Mouse (Mus musculus): ENCODE results near the gene Pomgnt1.
A peak's percentile ranks its signal among the peaks of the same experiment; 100 is the strongest.

The Pomgnt1 gene

DNA sequence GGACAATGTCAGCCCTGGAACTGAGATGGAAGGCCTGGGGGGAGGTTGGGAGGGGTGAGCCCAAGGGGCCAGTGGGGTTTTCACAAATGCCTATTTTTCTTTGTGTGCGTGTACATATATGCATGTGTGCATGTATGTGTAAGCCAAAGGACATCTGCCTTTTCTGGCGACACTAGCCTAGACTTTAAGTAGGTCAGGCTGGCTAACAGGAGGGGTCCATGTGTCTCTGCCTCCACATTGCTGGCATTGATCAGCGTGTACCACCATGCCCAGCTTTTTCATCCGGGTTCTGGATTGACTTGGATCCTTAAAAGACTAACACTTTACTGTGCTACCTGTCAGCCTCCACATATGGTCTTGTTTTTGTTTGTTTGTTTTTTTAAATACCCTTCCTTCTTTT is 50.1 kb downstream of the Pomgnt1 start:
- no peak for DNase-seq (ENCODE audit: low spot score)

DNA sequence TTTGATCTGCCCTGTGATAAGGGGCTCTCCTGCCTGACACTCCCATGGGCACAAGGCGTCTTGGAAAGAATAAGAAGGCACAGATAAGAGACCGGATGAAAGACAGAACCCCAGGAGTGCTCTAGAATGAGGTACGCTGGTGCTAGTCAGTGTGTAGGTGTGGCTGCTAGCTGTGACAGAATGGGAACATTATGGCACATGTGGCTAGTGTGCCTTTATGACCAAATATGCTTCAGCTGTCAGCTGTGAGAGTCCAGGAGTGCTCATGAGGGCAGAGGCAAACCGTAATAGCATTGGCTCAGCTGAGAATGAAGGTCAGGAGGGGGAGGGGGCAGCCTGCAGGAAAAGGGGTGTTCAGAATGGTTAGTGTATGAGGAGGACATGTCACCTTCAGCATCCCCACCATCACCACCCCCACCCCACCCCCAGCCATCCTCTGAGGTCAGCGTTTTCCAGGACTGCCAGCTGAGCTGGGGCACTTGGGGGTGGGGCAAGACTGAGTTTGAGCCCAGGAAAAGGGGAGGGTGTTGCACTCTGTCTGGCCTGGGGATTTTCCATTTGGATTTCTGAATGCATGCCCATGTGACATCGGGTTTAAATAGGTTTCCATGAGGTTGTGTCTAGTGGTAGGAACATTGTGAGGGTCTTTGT is 51.0 kb downstream of the Pomgnt1 start:
- peak; percentile 45 for DNase-seq (ENCODE audit: low spot score)

DNA sequence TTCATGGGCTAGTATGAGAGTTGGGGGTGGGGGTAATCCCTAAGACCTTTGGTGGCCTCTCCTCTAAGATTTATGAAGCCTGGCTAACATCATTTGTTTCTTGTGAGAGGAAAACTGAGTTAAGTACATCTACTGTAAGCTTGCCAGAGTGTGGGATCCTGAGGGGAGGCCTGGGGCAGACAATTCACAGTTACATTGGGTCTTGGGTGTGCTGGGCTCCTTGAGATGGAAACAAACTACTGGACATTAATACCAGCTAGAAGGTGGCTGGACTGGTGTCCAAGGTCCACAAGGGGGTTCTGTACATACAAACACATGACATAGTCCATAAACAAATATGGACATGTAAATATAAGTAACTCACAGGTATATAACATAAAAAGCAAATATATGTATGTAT is 51.5 kb downstream of the Pomgnt1 start:
- DNase-seq (ENCODE audit: low spot score), result no peak

DNA sequence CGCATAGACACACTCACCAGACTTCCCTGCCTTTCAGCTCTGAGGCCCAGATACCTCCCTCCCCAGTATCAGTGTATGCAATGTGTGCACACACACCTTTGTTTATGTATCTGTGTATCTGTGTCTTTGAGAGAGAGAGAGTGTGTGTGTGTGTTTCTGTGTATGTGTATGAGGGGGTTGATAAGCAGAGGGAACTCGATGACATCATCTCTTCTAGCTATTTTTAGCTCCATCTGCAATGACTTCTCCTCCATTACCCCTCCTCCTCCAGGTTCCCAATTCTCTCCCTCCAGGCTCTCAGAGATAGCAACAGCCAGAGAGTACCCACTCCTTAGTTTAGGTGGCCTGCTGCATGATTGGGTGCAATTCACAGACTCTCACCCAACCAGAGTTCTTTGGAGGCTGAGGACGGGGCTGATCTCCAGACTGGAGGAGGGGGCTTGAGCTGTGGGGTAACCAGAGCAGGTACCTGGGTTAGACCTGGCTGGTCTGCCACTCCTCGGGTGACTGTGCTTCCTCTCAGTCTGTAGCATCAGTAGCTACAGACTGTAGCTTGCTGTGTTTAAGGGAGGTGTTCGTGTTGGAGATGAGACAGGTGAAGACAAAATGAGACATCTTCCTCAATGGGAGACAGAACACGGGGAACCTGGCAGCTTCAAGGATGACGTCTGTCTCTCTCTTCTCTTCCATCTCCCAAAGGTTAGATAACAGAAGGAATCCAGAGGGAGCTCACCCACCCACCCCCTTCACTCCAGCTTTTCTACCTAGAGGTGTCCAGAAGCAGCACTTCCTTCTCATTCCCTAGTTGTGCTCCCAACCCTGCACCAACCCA is 52.3 kb downstream of the Pomgnt1 start:
- no peak for DNase-seq (ENCODE audit: low spot score)

DNA sequence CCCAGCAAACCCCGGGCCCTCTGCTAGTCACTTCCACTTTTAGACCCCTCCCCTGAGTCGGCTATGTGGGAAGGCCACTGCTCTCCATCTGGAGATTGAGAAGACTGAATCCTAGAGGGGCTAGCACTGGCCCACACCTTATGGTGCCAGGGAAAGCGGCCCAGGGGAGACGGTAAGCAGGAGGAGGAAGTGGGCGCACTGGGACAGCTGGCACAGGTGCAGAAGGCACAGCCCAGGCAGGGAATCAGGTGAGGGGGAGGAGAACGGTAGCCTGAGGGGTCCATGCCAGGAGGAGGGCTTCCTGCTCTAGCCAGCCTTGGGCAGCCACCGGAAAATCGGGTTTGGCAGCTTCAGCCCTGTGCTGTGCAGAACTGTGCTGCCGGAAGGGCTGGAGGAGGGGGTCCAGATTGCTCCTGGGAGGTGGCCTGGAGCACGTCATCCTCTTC is 52.9 kb downstream of the Pomgnt1 start:
- DNase-seq (ENCODE audit: low spot score), result no peak

DNA sequence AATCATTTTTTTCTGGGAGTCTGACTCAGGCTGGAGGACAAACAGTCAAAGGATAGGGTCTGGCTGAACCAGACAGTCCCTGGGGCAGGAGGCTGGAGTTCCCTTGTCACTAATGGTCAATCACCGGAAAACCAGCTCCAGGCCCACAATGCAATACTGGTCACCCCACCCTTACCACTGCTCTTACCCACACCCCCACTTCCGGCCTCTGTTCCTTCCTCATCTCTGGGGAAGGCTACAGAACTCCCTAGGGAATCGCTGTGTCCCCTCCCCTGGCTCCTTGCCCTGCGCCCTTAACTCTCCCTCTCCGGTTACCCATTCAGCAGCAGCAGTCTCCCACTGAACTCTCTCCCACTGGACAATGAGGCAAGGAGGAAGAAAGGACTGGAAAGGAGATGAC is 53.5 kb downstream of the Pomgnt1 start:
- DNase-seq (ENCODE audit: low spot score), result peak; percentile 24

DNA sequence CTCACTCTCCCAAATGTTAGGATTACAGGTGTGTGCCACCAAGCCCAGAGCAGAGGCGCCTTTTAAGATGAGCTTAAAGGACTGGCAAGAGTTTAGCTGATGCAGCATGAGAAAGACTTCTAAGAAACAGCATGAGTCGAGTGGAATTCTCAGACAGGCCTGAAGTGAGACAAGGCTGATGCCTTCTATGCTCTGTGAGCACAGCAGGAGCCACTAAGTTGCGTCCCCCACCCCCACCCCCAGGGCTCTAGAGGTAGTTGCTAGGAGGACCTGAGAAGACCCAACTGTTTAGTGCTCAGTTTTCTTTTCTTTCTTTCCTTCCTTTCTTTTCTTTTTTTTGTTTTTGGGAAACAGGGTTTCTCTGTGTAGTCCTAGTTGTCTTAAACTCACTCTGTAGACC is 58.4 kb downstream of the Pomgnt1 start:
- DNase-seq (ENCODE audit: low spot score), result no peak

DNA sequence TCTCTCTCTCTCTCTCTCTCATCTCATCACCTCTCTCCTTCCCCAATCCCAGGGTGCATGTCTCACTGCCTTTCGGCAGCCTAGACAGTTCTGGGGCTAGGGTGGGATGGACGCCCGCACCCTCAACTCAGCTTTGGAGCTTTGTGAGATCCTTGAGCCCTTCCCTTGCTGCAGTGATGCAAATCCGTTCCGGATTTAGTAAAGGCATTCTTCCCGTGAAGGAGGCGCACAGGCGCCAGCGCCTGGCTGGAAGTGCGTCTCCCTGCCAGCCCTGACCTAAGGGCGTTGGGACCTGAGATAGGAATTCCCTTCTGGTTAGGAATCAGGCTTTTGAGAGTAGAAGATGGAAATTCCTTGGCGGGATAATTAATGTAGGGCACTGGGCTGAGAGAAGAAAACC is 59.1 kb downstream of the Pomgnt1 start:
- DNase-seq (ENCODE audit: low spot score), result no peak

DNA sequence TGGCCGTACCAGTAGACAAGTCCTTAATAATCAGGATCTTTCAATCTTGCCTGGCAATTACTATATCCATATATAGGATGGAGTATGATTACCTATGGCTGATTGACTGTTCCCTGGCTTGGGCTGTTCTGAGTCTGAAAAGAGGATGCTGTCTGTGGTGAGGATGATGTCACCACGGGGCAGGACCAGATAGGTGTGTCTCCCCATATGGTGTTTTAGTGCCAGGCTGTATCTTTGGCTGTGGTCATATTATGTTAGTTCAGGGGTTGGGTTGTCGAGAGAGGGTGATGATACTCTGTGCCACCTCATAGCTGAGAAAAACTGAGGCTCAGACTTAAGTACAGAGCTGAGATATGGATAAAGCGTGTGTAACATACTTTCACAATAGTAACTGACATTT is 61.4 kb downstream of the Pomgnt1 start:
- DNase-seq (ENCODE audit: low spot score), result no peak

DNA sequence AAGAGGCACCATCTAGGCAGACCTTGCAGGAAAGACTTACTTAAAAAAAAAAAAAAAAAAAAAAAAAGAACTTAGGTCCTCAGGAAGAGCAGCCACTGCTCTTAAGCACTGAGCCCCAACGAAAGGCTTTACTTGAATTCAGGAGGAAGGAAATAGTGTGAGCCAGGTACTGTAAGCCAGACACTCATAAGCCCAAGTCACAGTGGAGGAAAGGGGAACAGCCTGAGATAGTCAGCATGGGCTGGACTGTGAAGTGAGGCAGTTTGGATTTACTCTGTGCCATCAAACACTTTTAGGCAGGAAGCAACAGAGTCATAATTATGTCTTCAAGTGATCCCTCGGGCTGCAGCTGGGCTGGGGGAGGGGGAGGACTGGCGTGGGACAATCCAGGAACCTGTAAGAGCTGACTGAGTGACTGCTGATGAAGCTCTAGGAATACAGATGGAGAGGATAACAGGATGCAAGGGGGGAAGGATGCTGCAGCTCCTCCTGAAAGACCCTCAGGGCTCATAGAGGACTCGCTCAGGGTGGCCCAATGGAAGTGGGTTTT is 68.7 kb downstream of the Pomgnt1 start:
- no peak for DNase-seq (ENCODE audit: low spot score)

DNA sequence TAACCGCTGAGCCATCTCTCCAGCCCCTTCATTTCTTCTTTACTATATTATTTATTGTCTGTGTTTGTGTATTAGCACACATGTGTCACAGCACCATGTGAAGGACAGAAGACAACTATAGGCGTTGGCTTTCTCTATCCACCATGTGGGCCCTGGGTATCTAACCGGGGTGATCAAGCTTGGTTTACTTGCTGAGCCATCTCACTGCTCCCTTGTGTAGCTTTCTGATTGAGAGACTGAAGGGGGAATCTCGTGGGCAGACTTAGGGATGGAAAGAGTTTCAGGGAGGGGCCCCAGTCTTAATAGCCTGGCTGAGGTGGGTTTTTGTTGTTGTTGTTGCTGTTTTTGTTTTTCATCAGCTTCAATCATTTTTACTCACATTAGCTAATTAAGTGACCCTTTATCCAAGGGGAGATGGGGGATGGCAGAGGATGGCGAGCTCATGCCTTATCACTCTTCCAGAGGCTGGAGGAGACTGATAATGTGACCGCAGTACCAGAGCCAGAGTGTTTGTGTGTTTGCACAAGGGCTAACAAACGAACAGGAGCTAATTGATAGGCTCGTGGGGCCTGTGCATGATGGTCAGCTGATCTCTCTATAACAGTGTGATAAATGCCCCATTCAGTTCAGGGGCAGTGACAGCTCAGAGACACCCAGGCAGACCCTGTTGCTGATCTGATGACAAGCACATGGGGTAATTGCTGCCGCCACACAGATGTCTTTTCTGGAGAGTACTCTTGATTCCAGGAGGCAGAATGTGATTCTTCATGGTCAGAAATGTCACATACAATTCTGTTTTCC is 70.1 kb downstream of the Pomgnt1 start:
- no peak for DNase-seq (ENCODE audit: low spot score)

DNA sequence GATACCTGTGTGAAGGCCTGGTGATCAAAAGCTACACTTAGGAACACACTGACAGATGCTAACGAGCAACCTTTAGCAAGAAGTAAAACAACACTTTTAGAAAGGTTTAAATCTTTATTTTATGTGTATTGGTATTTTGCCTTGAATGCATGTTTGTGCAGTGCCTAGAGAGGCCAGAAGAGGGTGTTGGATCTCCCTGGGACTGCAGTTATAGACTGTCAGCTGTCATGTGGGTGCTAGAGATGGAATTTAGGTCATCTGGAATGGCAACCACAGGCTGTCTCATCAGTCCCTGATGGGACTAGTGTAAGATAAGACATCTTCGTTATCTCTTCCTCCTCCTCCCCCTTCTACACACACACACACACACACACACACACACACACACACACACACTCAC is 74.8 kb downstream of the Pomgnt1 start:
- no peak for DNase-seq (ENCODE audit: low spot score)

DNA sequence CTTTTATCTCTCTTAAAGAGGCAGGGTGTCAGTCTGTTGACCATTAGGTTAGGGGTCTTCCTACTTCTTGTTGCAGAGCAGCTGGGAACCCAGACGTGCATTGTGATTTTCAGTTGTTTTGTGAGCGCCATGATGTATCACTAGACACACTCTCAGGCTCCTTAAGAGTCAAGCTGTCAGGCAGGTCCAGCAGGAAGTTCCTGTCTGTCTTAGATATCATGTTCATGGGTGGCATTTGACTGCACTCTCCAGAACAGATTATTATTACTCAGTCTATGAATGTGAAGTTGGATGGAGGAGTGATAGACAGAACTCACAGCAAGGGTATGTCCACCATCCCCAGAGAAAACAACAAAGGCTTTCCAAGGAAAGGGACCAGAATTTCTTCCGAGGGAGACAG is 80.8 kb downstream of the Pomgnt1 start:
- no peak for DNase-seq (ENCODE audit: low spot score)

DNA sequence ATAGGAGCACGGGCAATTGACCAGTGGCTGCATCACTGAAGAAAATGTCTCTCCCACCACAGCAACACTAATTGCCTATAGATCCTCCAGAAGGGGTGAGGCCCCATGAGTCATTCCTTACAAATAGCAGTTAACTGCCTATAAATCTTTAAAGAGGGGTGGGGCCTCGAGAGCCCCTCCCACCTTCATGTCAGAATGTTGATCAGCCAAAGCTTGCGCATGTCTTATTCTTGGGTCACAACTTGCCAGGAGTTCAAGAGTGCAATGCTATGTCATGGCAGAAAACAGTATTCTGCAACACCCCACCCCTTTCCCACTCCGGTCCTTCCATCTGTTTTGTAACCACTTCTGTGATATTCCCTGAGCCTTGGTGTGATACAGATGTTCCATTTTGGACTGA is 82.9 kb downstream of the Pomgnt1 start:
- no peak for DNase-seq (ENCODE audit: low spot score)

DNA sequence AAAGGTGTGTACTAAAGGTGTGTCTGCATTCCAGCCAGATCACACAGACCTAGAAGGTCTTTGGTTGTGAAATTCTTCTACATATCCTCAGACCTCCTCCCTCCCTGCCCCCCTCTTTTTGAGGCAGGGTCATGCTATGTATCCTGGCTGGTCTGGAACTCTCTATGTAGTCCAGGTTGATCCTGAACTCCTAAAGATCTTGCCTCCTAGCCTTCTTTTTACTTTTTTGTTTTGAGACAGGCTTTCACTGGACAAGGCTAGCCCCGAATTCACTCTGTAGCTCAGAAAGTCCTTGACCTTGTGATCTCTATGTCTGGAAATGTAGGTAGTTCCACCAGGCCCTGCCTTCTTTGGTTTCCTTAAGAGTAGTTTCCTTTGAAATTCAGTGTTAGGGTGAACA is 85.3 kb downstream of the Pomgnt1 start:
- no peak for DNase-seq (ENCODE audit: low spot score)

Data from adipocyte (in vitro differentiated cells).